Mouse (Mus musculus) neural tube, embryonic 13.5 days (tissue): Measurements from ENCODE around the gene Cntnap5c. TPM values are rescaled to one million over a fixed set of nuclear protein-coding genes. Genes with fewer than 3 reads are reported as not detected.
"Not testable (repeated sequence)": the region's sequence is repeated elsewhere in the genome, so short reads cannot be mapped to it uniquely, and the experiment has no call there.

Source experiments
- ATAC-seq: fragments of 200-750 bp; cut with Nextera tagmentation; 2 replicates; pipeline ENCODE4 v1.8.0; 2017; ENCODE audit warnings: low read depth, mild to moderate bottlenecking, moderate TSS enrichment, moderate library complexity
- H3K27ac ChIP-seq: fragments of 300-500 bp; sonication (generic); replicated peaks from 2 replicates; pipeline ENCODE4 v1.5.1; 2015; ENCODE audit warnings: moderate library complexity, mild to moderate bottlenecking, inconsistent platforms
- H3K27me3 ChIP-seq: fragments of 300-500 bp; sonication (generic); 2 replicates; pipeline ENCODE4 v1.6.1; 2015; ENCODE audit warnings: mild to moderate bottlenecking, inconsistent platforms
- H3K36me3 ChIP-seq: fragments of 300-500 bp; sonication (generic); 2 replicates; pipeline ENCODE4 v1.6.1; 2015; ENCODE audit warnings: mild to moderate bottlenecking, inconsistent platforms
- H3K4me1 ChIP-seq: fragments of 300-500 bp; sonication (generic); replicated peaks from 2 replicates; pipeline ENCODE4 v1.6.1; 2015; ENCODE audit warnings: inconsistent platforms
- H3K4me2 ChIP-seq: fragments of 300-500 bp; sonication (generic); 2 replicates; pipeline ENCODE4 v1.6.1; 2015; ENCODE audit warnings: inconsistent platforms, mild to moderate bottlenecking, moderate library complexity
- H3K4me3 ChIP-seq: fragments of 300-500 bp; sonication (generic); 2 replicates; pipeline ENCODE4 v1.5.1; 2015; ENCODE audit warnings: mild to moderate bottlenecking, inconsistent platforms
- H3K9ac ChIP-seq: fragments of 300-500 bp; sonication (generic); 2 replicates; pipeline ENCODE4 v1.6.1; 2015; ENCODE audit warnings: moderate library complexity, mild to moderate bottlenecking, inconsistent platforms
- H3K9me3 ChIP-seq: fragments of 300-500 bp; sonication (generic); 2 replicates; pipeline ENCODE4 v1.6.1; 2016; ENCODE audit warnings: inconsistent platforms
- WGBS: fragments of 180-500 bp; shearing (Covaris S2); methylation state at CpG from one replicate; pipeline ENCODE4 v1.1.7; 2015; 5-methylcytosine and 5-hydroxymethylcytosine counted together
- polyA plus RNA-seq: library from polyadenylated mRNA; unstranded; fragments of >200 nt; fragmentation: Nextera tagmentation; extraction: Ambion mirVana; gene quantifications from 2 replicates; pipeline ENCODE4 v1.2.1, GENCODE M21; 2015

Gene Cntnap5c
- polyA plus RNA-seq, 1 experiment from 2014 or later: 1.5 TPM

DNA sequence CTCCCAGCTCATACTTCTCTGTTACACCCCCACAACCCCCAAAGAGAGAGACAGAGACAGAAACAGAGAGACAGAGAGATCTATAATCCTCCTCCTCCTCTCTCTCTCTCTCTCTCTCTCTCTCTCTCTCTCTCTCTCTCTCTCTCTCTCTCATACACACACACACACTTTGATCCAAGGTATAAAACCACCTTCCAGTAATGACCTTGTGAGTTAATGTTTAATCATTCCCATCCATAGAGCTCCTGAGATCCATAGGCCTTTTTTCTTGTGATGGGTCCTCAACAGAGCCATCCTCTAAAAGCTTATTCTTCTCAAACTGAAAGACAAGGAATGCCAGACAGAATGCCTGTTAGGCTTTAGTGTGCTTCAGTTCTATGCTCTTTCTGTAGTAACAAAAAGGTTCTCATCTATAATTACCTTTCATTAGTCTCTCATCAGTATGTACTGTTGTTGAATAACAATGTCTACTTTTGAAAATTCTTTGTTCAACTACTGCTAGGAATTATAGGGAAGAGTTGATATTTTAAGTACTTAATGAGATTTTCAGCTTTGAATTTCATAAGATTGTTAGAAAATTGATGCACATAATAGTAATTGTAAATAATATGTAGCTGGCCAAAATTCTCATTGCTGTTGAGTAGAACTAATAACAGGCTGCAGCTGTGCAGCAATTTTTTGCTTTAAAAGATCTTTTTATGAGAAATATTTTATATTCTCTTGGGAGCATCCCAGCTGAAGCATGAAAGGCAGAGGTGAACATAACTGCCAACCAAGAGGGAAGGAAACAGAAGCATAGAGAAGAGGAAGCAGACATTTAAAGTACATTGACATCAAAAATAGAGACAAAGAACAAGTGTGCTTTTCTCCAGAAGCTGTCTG is 68.0 kb downstream of the Cntnap5c start:
- Histone ChIP-seq H3K9me3 (no peaks in the 10 kb centered on the region), H3K36me3 (no peaks in the 10 kb centered on the region), H3K9ac (no peak overlapping the region), H3K27me3 (no peaks in the 10 kb centered on the region), H3K27ac (no peak overlapping the region), H3K4me3 (no peak overlapping the region), H3K4me1 (no peaks in the 10 kb centered on the region), H3K4me2 (no peak overlapping the region)
- no peak for ATAC-seq

DNA sequence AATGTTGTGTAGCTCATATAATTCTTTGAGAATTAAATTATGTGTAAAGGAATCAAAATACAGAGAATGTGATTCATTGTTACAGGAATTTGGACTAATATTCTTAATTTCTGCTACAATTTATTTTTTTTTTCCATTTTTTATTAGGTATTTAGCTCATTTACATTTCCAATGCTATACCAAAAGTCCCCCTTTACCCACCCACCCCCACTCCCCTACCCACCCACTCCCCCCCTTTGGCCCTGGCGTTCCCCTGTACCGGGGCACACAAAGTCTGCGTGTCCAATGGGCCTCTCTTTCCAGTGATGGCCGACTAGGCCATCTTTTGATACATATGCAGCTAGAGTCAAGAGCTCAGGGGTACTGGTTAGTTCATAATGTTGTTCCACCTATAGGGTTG is 86.4 kb downstream of the Cntnap5c start:
- not testable (repeated sequence) for H3K9me3 ChIP-seq, H3K9ac ChIP-seq, H3K4me2 ChIP-seq, H3K36me3 ChIP-seq, H3K27ac ChIP-seq, ATAC-seq, H3K4me3 ChIP-seq, H3K27me3 ChIP-seq, H3K4me1 ChIP-seq
- WGBS: no CpG with 5 or more reads among the region's 4 CpGs

DNA sequence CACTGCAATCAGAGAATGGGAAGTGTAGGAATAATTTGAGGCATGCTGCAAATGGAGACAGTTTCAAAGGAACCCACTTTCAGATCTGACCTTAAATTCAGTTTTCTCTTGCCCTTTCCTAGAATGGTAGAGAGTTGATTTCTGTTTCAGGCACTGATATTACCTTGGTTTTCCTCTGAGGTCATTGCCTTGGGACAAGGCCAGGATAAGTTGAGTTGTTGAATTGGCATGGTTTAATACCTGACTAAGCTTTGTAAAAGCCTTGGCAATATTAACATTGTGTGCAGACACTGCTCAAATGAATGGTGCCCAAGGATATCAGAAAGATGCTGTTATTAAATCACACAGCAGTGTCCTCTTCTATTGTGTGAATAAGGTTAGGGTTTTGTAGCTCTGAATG is 96.6 kb downstream of the Cntnap5c start:
- Histone ChIP-seq H3K4me2 (no peak overlapping the region), H3K4me3 (no peak overlapping the region), H3K36me3 (no peaks in the 10 kb centered on the region), H3K4me1 (no peaks in the 10 kb centered on the region), H3K9ac (no peak overlapping the region), H3K9me3 (no peaks in the 10 kb centered on the region), H3K27ac (no peak overlapping the region), H3K27me3 (no peaks in the 10 kb centered on the region)
- ATAC-seq: no peak

DNA sequence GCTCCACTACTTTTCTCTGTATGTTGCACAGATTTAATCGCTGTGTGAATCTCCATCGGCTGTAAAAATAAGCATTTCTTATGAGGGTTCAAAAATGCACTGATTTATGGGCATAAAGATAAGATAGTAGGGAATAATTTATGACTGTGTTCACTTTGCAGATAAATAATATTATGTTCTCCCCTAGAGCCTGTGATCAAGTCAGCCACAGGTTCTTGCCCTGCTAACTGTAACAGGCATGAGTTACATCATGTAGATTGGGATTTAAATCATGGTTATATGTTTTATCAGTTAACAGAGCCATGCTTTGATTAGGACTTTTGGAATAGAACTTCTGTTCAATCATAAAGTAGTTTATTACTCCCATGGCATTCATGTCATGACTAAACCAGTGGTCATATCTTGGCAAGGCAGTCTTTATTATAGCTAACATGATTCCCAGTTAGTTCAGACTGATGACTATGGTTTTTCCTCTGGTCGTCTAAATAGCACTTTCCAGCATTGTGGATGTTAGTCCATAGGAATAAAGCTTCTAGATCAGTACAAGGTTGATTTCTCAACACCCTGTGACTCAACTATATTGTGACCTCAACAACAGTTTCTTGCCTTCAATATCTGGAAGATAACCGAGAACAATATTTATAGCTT is 118.5 kb downstream of the Cntnap5c start:
- H3K4me1 ChIP-seq: no peaks in the 10 kb centered on the region
- H3K36me3 ChIP-seq: no peaks in the 10 kb centered on the region
- H3K4me2 ChIP-seq: no peak overlapping the region
- H3K4me3 ChIP-seq: no peak overlapping the region
- no peak overlapping the region for H3K9ac ChIP-seq
- WGBS: 74% methylated on average over 4 of the region's 4 CpGs
- H3K27ac ChIP-seq: no peak overlapping the region
- H3K9me3 ChIP-seq: no peaks in the 10 kb centered on the region
- ATAC-seq: no peak
- no peaks in the 10 kb centered on the region for H3K27me3 ChIP-seq

DNA sequence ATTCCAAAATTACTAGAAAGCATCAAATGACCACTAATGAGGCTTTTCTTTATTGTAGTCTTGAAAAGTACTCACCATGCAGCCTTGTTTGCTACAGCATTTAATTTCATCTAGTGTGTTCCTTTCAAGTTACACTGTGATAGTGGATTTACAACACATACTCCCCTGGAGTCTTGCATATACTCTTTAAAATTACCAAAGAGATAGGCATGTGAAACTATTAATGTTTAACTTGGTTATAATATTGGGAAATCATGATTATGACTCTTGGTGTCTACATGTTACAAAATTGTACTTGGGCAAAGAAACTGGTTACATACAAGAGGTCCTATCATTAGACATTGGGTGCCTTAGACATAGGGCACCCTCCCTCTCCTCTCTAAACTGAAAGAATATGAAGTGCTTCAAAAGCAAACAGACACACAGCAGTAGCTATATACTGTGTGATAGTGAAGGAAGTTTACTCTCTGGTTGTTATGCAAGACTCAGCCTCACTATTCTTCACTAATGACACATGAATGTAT is 142.5 kb downstream of the Cntnap5c start:
- Histone ChIP-seq H3K9ac (no peak overlapping the region), H3K4me1 (no peaks in the 10 kb centered on the region), H3K27me3 (no peaks in the 10 kb centered on the region), H3K27ac (no peak overlapping the region), H3K4me2 (no peak overlapping the region), H3K9me3 (no peaks in the 10 kb centered on the region), H3K4me3 (no peak overlapping the region), H3K36me3 (no peaks in the 10 kb centered on the region)
- ATAC-seq: no peak

DNA sequence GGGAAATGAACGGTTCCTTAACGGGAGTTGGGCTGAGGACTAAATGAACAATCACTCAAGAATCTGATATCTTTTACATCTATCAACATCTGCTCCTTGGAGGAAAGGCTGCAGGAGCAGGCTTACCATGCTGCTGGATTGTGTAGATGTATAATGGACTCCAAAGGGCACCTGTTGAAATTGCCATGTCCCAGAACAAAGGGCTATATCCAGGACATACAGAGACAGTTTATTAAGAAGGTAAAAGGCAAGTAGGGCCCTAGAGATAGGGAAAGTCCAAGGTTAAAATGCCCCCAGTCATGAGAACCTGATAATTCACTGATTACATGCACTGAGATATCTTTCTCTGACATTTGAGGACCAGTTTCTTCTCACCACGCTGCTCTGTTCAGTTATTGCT is 214.9 kb downstream of the Cntnap5c start:
- no peaks in the 10 kb centered on the region for H3K4me1 ChIP-seq
- no peak overlapping the region for H3K27ac ChIP-seq
- no peak overlapping the region for H3K9ac ChIP-seq
- ATAC-seq: no peak
- no peaks in the 10 kb centered on the region for H3K27me3 ChIP-seq
- 77% methylated on average over 3 of the region's 3 CpGs for WGBS
- H3K4me3 ChIP-seq: no peak overlapping the region
- H3K9me3 ChIP-seq: no peaks in the 10 kb centered on the region
- H3K36me3 ChIP-seq: no peaks in the 10 kb centered on the region
- no peak overlapping the region for H3K4me2 ChIP-seq

DNA sequence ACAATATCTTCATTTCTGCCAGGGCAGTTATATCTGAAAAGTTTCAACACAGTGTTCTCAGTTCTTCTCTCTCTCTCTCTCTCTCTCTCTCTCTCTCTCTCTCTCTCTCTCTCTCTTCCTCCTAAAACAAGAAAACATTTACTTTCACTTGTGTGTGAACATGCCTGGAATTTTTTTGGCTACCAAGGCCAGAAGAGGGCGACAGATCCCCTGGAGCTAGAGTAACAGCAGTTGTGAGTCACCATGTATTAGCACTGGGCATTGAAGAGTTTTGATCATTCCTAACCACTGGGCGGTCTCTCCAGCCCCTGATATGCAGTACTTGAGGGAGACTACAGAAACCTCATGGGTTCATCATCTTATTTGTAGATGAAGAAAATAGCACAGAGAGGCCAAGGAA is 219.1 kb downstream of the Cntnap5c start:
- no peaks in the 10 kb centered on the region for H3K27me3 ChIP-seq
- H3K27ac ChIP-seq: no peak overlapping the region
- H3K9ac ChIP-seq: no peak overlapping the region
- no peaks in the 10 kb centered on the region for H3K36me3 ChIP-seq
- H3K4me3 ChIP-seq: no peak overlapping the region
- H3K9me3 ChIP-seq: no peaks in the 10 kb centered on the region
- no peaks in the 10 kb centered on the region for H3K4me1 ChIP-seq
- H3K4me2 ChIP-seq: no peak overlapping the region
- no peak for ATAC-seq
- WGBS: 53% methylated on average over 2 of the region's 2 CpGs

DNA sequence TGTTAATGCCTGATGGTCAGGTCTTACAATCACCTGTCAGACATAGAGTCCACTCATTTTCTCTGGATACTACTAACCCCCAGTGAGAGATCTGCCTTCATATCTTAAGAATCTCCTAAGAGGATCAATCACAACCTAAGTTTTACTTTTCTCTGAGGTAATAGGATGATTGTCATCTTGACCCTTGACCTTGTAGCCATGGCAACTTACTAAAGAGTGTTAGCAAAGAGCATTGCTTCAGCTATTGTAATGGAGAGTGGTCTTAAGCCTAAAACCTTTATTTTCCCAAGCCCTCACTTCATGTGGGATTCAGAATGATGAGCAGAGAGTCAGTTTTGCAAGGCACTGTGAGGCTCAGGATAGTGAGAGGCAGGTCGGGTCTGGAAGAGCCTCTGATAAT is 227.1 kb downstream of the Cntnap5c start:
- no peaks in the 10 kb centered on the region for H3K36me3 ChIP-seq
- no peak overlapping the region for H3K4me3 ChIP-seq
- no peaks in the 10 kb centered on the region for H3K4me1 ChIP-seq
- ATAC-seq: no peak
- H3K9me3 ChIP-seq: no peaks in the 10 kb centered on the region
- H3K27me3 ChIP-seq: no peaks in the 10 kb centered on the region
- no peak overlapping the region for H3K9ac ChIP-seq
- H3K4me2 ChIP-seq: no peak overlapping the region
- 42% methylated on average over 1 of the region's 1 CpGs for WGBS
- no peak overlapping the region for H3K27ac ChIP-seq

DNA sequence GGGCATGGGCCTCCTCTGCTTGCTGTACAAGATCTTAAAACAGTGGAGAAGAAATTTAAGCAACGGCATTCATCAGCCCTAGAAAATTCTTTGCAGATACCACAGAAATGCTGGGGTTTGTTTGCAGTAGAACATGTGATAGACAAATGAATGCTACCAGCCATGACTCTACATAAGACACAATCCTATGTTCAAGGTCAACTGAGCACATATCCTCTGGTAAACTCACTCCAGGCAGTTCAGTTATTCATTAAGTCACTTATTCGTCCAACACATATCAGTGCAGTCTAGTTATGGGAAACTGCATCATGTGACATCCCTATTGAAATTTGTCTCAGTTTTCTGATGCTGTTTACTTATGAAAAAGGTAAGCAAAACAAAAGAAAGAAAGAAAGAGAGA is 229.7 kb downstream of the Cntnap5c start:
- WGBS: 82% methylated on average over 2 of the region's 2 CpGs
- Histone ChIP-seq H3K4me3 (no peak overlapping the region), H3K9ac (no peak overlapping the region), H3K4me1 (no peaks in the 10 kb centered on the region), H3K36me3 (no peaks in the 10 kb centered on the region), H3K27ac (no peak overlapping the region), H3K9me3 (no peaks in the 10 kb centered on the region), H3K27me3 (no peaks in the 10 kb centered on the region), H3K4me2 (no peak overlapping the region)
- no peak for ATAC-seq

DNA sequence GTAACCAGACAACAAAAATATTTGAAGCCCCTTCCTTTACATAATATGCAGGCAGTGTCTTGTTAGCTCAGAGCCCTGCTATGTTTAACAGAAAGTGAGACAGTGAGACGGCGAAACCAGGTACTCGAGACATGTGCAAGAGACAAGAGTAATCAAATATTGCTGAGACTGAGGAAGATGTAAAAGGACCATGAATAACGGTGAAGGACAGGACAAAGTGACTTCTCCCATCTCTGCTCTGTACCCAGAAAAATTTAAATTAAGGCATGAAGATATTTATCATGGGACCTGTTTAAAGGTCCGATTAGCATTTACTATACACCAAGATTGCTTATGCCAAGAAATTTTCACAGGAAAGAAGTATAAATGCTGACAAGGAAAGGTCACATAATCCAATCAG is 233.5 kb downstream of the Cntnap5c start:
- Histone ChIP-seq H3K27me3 (no peaks in the 10 kb centered on the region), H3K9ac (no peak overlapping the region), H3K4me2 (no peak overlapping the region), H3K4me3 (no peak overlapping the region), H3K4me1 (no peaks in the 10 kb centered on the region), H3K9me3 (no peaks in the 10 kb centered on the region), H3K27ac (no peak overlapping the region), H3K36me3 (no peaks in the 10 kb centered on the region)
- ATAC-seq: no peak
- 88% methylated on average over 5 of the region's 5 CpGs for WGBS

DNA sequence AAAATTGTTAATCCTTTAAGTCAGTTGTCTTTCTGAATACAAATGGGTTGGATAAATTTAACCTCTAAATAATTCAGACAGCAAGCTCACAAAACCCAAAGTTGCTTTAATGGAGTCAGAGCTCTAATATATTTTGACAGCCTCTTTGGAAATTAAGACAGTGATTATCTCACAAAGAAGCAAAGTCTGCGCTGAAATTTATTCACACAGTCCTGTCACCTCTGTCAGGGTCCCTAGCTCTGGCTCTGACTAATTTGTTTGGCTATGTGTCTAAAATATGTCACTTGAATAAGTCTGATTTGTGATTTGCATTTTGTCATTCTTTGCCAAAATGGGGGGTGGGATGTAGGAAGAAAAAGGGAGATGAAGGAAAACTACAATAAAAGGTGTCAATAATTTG is 234.0 kb downstream of the Cntnap5c start:
- no peak for ATAC-seq
- Histone ChIP-seq H3K36me3 (no peaks in the 10 kb centered on the region), H3K4me1 (no peaks in the 10 kb centered on the region), H3K27me3 (no peaks in the 10 kb centered on the region), H3K9ac (no peak overlapping the region), H3K4me3 (no peak overlapping the region), H3K4me2 (no peak overlapping the region), H3K27ac (no peak overlapping the region), H3K9me3 (no peaks in the 10 kb centered on the region)
- WGBS: 83% methylated on average over 1 of the region's 1 CpGs

- Histone ChIP-seq H3K4me1 (no peaks in the 10 kb centered on the region), H3K27ac (no peak overlapping the region), H3K4me2 (no peak overlapping the region), H3K27me3 (no peaks in the 10 kb centered on the region), H3K4me3 (no peak overlapping the region), H3K9me3 (no peaks in the 10 kb centered on the region), H3K36me3 (no peaks in the 10 kb centered on the region), H3K9ac (no peak overlapping the region)
- ATAC-seq: no peak
- 85% methylated on average over 2 of the region's 2 CpGs for WGBS
These were observed 235.1 kb downstream of the Cntnap5c start for GRCm38 (mm10) chr17:58004491-58004890.

- no peak for ATAC-seq
- Histone ChIP-seq H3K36me3 (no peaks in the 10 kb centered on the region), H3K27ac (no peak overlapping the region), H3K4me2 (no peak overlapping the region), H3K9me3 (no peaks in the 10 kb centered on the region), H3K27me3 (no peaks in the 10 kb centered on the region), H3K9ac (no peak overlapping the region), H3K4me3 (no peak overlapping the region), H3K4me1 (no peaks in the 10 kb centered on the region)
- 79% methylated on average over 2 of the region's 2 CpGs for WGBS
These were observed 271.8 kb downstream of the Cntnap5c start for GRCm38 (mm10) chr17:58041178-58041577.
